Mouse (Mus musculus): ENCODE data around the gene Nkx2-1.
A peak's percentile ranks its signal among the peaks of the same experiment; 100 is the strongest.
"Not testable (repeated sequence)": the region's sequence is repeated elsewhere in the genome, so short reads cannot be mapped to it uniquely, and the experiment has no call there.

Nkx2-1 gene

DNA sequence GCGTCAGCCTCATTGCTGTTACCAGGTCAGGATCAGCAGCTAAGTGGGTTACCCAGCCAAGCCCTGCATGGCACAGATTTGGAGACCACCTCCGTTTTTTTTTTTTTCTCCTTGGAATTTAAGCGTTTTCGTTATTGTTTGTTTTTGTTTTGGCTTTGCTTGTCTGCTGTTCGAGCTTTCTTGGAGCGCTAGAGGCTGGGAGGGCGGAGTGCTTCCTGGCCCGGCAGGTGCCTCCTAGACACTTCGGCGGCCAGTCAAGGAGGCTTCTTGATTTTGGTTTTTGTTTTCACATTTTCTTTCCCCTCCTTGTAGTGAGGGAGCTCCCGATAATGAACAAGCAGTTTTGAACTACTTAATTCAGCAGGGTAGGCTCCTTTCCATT is at the start of gene Nkx2-1:
TSS of gene Nkx2-1 (minus strand) at position 25 of the 382 bp plus-strand sequence.
- DNase-seq (ENCODE audit: low spot score) = no peak

DNA sequence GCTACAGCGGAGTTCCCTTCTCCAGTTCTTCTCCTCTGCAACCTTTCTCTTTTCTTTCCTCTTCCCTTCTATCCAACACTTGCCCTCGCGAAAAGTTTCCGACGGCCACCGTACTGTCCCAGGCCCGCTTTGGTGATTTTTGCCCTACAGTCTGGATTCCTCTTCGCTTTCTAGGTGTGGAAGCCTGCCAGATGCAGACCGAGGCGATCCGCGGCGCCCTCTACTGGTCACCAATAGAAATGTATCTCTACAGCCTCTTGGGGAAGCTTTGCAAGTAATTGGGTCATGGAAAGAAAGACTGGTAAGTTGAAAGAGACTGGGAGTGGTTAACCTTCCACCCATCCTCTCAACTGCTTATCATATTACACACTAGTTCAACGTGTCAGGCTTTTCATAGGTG is 4.4 kb upstream of the Nkx2-1 start:
- peak; percentile 72 for DNase-seq (ENCODE audit: low spot score)

DNA sequence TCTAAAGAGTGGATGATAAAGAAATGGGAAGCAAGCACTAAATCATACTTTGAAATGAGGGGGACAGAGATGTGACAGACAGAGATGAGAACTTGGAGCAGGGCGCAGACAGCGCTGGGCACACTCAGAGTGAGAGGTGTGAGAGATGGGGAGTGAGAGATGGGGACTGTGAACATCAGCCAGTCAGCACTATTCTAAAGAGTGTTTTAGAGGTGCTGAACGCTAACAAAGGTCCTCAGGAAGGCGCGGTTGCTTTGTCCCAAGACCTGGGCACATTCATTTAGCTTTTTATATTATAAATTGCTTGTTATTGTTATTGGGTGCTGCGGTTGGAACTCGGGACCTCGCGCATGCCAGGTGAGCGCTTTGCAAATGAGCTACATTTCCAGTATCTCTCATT is 3.9 kb upstream of the Nkx2-1 start:
- no peak for DNase-seq (ENCODE audit: low spot score)

DNA sequence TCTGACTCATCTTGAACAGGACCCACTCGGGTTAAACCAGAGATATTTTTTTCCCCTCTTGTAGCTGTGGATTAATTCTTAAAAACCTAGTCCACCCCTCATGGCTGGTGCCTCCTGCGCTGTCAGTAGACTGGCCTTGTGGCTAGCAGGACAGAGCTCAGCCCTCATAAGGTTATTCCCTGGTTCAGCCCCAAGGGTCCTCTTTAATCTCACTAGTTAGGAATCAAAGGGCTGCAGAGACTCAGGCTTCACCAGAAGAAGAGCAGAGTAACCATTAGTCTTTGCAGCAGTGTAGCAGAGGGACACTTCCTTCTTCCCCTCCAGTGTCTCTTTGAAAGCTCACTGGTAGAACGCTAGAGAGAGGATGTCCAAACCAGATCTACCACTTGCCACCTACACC is 1.9 kb upstream of the Nkx2-1 start:
- no peak for DNase-seq (ENCODE audit: low spot score)

DNA sequence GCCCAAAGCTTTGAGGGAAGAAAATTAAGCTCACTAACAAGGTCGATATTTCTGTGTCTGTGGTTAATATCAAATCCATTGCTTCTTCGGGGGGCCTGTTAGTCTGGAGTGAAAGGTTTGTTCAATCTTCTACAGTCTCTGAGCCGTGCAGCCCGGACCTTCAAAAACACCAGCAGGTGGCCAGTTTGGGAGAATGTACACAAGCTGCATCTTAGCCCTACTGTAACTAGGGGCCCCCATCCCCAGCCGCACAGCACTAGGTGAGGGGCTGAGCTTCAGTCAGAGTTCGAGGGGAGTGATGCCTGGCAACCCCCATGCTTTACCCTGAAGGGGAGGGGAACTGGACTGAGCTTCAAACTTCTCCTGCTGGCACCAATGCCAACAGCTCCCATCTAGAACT is 1.2 kb upstream of the Nkx2-1 start:
- DNase-seq (ENCODE audit: low spot score) = no peak

DNA sequence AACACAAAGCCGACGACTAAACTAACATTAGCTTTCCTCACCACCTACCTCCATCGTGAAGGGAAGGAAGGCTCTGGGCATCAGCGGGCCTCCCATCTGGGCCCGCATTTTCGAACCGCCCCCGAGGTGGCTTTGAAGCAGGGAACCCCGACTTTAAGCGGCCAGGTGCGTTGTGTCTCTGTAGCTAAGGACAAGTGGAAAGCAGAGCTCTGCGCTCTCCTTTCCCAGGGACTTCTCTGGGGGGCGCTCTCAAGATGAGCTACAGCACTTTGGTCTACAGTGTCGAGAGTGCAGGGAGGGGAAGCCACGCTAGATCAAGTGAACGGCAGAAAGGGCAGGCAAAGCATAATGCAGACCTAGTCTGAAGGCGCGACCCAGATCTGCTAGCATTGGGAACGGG is 634 bp upstream of the Nkx2-1 start:
- no peak for DNase-seq (ENCODE audit: low spot score)

DNA sequence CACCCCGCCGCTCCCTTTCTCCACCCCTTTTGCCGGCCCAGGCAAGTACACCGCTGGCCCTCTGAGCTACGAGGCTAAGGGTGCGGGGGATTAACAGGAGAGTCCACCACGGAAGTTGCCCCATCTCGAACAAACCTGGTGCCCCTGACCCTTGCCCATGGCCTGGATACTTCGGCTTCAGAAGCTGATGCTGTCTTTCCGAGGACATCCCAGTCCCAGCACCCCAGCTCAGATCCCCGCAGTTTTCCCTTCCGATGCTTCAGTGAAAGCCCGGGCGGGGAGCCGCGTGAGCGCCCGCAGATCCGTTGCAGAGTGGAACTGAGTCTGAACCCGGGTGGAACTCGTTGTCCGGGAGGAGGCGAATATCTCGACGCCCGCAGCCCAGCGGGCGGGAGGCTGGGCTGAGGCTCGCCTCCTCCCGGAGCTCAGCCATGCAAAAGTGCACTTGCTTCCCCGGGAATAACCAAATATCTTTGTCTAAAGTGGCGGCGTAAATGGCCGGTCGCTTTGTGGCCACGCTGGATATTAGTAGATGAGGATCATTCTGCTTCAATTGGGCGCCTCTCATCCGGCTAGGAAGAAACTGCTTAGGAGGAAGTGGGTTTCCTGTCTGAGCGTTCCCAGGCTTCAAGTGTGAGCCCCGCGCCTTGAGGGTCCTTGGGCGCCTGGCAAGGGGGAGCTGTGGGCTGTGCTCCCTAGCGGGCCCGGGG is 379 bp downstream of the Nkx2-1 start:
- no peak for DNase-seq (ENCODE audit: low spot score)

DNA sequence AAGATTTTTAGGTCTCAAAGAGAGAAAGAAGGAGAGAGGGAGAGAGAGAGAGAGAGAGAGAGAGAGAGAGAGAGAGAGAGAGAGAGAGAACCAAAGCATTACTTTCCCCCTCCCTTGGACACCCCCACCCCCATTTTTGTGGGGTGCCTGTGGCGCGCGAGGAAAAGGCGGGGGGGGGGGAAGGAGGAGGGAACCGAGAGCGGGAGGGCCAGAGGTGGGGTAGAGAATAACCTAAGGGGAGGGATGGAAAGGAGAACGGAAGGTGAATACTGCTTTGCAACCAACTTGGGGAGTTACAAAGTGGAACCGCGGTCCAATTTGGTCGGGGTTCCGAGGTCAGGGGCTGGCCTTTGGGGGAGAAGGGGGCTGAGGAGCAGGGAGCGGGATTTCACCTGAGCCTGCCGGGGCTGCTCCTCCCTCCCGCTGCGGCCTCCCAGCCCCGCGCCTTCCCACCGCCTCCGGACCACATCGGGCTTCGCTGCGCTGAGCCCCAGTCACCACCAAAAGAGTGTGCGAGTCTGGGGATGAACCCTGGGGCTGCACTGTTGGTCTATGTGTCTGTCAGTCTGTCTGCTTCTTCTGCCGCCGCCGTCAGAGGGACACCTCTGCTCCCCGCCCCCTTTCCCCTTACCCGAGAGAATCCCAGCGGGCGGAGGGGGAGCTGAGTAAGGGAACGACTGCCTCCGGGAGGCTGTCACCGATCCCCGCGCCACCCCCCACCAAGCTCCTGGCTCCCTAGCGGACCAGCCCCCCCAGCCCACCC is 1.1 kb downstream of the Nkx2-1 start:
- peak; percentile 66 for DNase-seq (ENCODE audit: low spot score)

DNA sequence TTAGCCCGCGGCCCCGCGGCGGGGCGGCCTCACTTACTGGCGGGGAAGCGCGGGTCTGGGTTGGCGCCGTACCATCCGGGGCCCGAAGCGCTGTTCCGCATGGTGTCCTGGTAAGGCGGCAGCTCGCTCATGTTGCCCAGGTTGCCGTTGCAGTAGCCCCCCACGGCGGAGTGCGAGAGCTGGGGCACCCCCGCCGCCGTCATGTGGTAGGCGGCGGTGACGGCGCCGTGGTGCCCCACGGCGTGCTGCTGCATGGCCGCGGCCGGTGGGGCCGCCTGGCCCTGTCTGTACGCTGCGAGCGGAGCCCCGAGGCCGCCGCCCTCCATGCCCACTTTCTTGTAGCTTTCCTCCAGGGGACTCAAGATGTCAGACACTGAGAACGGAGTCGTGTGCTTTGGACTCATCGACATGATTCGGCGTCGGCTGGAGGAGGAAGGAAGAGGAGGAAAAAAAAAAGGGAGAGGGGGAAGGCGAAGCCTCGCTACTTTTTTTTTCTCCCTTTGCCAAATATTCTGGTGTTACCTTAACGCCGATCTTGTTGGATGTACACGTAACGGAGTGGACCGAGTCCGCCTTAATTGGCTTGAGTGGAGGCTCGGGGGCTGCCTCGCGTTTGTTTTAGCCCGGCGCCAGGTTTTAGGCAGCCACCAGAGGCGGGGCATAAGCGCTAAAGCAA is 1.9 kb downstream of the Nkx2-1 start:
- peak; percentile 91 for DNase-seq (ENCODE audit: low spot score)

DNA sequence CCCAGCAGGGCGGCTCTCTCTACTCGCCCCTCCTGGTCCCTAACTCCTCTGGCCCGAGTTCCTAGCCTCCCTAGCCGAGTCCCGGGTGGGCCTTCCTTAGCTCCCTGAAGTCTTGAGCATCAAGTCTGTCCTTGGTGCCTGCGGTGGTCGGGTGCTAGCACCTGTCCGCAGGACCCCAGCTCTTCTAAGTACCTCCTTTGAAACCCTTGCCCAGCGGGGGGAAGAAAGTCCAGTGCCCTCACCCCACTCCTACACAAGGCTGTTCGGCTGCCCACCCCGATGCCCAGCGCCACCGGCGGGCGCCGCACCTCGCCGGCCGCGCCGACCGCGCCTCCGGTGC is 2.4 kb downstream of the Nkx2-1 start:
- DNase-seq (ENCODE audit: low spot score) = no peak

DNA sequence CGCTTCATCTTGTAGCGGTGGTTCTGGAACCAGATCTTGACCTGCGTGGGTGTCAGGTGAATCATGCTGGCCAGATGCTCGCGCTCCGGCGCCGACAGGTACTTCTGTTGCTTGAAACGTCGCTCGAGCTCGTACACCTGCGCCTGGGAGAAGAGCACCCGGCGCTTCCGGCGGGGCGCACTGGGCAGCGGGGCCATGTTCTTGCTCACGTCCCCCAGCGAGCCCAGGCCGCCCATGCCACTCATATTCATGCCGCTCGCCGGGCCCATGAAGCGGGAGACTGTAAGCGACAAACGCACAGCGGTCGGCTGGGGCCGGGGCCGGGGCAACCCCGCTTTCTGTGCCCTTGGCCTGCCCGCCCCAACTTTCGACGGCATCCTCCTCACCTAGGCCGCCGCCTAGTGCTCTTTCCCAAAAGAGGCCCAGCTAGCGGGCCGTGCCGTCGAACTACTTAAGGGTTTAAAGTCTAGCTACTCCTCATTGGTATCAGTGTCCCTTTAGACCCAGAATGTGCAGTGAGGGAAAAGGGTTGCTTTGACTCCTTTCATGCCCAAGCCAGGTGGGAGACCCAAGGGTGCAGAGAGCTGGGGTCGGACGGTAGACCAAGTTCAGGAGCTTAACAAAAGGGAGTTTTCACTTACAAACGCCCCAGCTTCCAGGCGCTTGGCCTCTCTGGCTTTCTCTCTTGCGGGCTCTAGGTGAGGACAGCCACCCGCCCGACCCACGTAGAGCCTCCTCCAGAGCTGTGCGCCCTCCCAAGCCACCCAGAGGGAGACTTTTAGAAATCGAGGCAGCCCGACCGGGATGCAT is 3.0 kb downstream of the Nkx2-1 start:
- DNase-seq (ENCODE audit: low spot score) = no peak

DNA sequence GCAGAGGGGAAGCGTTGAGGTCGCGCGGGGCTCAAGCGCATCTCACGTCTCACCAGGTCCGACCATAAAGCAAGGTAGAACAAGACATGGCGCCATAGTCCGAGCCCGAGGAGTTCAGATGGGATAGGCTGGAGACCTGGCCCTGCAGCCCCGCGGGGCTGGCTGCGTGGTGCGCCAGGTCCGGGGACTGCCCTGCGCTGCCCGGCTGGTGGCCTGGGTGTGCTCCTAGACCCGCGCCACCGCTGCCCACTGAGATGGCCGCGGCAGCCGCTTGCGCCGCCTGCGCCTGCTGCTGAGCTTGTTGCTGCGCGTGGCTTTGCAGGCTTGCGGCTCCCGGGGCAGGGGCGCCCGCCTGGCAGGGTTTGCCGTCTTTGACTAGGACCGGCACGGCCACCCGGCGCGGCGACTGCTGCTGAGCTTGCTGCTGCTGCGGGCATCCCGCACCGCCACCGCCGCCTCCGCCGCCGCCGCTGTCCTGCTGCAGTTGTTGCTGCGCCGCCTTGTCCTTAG is 3.7 kb downstream of the Nkx2-1 start:
- no peak for DNase-seq (ENCODE audit: low spot score)

DNA sequence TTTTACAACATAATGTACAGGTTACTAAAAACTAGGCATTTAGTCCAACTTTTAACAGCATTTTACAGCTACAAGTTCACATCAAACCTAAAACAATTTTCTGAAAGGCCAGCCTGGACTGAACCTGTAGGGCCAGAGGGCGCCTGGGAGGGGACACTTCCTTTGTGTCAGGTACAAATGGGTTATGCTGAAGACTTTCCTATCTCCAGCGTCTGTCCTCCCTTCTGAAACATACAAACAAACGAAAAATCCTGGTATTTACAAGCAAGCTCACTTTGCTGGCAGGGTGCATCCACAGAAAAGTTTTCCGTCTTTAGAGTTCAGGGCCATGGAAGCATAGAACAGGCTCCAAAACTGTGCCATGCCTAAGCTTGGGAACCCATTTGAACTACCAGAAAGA is 4.6 kb downstream of the Nkx2-1 start:
- DNase-seq (ENCODE audit: low spot score) = no peak

DNA sequence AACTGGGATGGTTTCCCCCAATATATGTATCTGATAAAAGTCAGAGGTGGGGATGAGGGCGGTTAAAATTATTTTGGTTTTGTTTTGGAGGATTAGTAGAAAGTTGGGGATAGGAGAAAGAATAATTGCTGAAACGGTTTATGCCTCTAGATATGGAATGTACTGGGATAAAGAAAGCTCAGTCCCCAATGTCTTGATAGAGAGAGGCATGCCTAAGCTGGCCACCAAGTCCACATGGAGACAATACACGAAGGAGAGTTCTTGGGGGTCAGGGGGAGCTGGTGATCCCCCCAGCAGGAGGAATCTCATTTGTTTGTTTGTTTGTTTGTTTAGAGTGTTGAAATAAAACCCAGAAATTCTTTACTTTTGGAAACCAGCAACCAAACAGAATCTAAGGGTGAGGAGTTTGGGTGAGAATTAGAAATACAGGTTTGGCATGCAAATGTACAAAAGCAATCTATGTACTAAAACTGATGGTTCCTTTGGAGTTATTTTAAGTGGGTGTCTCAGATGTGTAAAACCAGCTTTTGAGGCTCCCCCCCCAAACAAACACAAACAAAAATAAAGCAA is 5.6 kb downstream of the Nkx2-1 start:
- DNase-seq (ENCODE audit: low spot score) = no peak

DNA sequence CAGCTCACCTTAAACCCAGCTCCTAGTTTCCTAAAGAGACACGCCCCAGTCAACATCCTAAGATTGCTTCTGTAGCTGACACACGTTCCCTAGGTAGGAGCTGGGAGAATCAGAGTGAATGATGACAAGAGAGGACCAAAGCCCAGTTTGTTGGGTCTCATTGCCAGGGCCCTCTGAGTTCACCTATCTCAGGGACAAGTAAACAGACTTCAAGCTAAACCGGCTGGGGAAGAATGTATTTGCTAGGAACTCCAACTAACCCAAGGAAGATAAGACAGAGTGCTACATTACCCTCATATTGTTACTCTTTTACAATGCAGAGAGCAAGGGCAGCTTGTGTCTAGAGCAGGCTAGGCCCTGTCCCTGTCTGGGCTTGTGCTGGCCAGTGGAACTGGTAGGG is 6.8 kb downstream of the Nkx2-1 start:
- no peak for DNase-seq (ENCODE audit: low spot score)

DNA sequence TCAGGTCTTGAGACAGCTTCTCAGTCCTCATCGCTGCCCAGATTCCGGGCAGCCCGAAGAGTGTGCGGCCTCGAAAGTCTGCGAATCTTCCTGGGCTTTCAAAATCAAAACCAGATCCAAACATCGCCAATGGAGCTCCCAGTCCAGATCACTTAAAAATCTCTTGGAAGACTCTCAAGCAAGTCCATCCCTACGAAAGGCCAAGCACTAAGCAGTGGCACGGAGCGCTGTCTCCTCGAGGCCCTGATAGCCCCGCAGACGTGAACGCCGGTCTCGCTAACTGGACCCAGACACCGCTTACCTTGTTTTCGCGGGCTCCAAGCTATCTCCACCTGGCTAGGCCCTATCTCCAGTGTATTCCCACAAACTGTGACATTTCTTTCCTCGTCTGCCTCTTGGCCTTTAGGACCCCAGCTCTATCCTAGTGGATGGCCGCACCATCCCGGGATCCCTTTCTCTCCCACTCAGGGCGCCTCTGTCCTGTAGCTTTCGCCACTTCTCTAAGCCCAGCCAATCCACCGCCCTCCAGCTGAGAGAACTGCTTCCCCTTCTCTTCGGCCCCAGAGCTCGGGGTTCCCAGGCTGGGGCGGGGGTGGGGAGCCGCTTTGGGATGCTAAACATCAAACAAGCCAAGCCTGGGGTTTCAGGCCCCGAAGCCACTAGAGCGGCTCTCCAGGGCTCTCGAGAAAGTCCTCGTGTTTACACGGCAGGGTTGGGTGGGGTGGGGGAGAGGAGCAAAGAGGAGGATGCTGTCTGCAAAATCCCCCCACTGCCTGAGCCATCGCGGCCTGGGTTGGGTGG is 7.6 kb downstream of the Nkx2-1 start:
- peak; percentile 66 for DNase-seq (ENCODE audit: low spot score)

DNA sequence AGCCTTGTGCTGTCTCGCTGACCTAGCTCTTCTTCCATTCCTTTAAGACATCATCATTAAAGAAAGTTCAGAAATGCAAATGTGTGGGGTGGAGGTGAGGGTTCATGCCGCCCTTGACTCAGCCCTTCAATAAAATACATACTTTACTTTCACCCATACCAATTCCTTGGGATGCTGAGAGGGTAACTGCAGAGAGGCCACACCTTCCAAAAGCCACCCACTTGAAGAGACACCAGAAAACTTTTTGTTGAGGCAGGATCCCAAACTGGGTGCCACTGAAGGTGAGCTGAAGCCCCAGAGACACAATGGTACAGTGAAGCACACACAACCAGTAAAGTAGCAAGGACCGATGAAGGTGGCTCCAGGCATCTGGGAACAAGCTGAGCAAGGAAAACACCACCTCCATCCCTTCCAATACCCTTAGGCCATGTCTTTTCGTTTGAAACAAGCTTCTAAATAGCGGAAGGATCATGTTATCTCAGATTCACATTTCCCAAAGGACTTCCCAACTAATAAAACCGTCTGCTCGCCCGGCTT is 8.6 kb downstream of the Nkx2-1 start:
- no peak for DNase-seq (ENCODE audit: low spot score)

DNA sequence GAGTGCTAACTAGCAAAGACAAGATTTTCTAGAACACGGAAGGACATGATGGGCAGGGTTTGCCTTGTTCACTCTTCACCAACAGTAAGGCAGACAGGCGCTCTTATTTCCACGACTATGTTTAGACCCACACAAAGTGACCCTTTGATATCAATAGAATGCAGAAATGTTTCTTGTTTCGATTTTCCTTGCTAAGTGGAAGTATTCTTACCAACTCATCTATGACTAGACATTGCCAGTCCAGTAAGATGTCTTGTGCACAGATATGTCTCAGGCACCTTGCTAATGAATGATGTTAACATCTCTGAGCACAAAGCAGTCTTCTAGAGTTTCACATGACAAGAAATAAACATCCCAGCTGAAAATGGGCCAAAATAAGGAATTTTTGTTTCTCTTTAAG is 9.6 kb downstream of the Nkx2-1 start:
- no peak for DNase-seq (ENCODE audit: low spot score)

DNA sequence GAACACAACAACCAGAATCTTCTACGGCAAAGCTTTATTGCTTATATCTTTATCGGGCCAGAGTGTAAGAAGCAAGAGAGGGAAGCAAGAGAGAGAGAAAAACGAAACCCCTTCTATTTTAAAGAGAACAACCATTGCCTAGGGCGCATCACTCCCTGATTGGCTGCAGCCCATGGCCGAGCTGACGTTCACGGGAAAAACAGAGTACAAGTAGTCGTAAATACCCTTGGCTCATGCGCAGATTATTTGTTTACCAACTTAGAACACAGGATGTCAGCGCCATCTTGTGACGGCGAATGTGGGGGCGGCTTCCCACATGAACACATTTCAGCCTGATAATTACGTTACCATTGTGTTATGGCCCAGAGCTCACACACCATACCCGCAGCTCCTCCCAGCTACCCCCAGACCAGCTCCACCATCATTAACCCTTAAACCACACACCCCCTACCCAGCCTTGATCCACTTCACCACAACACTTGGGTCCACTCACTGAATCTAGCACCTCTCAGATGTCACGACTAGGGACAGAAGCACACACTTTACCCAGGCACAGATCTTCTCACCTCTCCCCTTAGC is 11.4 kb downstream of the Nkx2-1 start:
- not testable (repeated sequence) for DNase-seq (ENCODE audit: low spot score)

DNA sequence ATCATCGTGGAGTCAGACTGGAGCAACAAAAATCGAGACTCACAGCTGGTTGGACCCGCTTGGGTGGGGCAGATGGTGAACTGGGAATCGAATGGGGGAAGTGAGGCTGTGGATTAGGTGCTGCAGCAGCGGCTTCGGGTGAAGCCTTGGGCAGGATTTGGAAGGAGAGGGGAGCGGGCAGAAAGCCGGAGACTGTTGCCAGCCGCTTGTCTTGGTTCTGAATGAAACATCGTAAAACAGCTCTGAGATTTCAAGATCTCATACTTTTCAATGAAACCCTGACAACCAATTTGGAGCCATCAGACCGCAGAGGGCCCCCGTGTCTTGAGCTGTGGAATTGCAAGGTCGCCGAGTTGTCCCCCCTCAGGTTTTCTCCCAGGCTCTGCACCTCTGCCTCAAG is 12.5 kb downstream of the Nkx2-1 start:
- DNase-seq (ENCODE audit: low spot score) = no peak
